Mouse (Mus musculus): ENCODE measurements around the gene Gucy2g. TPM values are rescaled to one million over a fixed set of nuclear protein-coding genes. Genes with fewer than 3 reads are reported as not detected.

The Gucy2g gene
- total and polyA plus RNA-seq, 3 experiments, result not detected

- TF ChIP-seq MEF2A (IDR thresholded peaks at IDR 0.05; ENCODE audit: borderline replicate concordance, low read depth, low read length), result no peak
- no peak for TF ChIP-seq MAFK (IDR thresholded peaks at IDR 0.05; ENCODE audit: insufficient replicate concordance, low read length)
- TF ChIP-seq USF2 (conservative IDR thresholded peaks at IDR 0.05; ENCODE audit: low read depth, low read length), result no peak
- TF ChIP-seq POLR2AphosphoS2 (IDR thresholded peaks at IDR 0.05; ENCODE audit: low read depth, low read length), result no peak
- no peak for TF ChIP-seq IRF4 (IDR thresholded peaks at IDR 0.05; ENCODE audit: low read depth, low read length)
- no peak for TF ChIP-seq JUND (conservative IDR thresholded peaks at IDR 0.05; ENCODE audit: low read depth, low read length)
- no peak for TF ChIP-seq CTCF (conservative IDR thresholded peaks at IDR 0.05 in 1 of 2, IDR thresholded peaks at IDR 0.05 in 1 of 2; ENCODE audit: low read depth in 2 of 2, low read length in 2 of 2)
- no peak for TF ChIP-seq NELFE (IDR thresholded peaks at IDR 0.05; ENCODE audit: low read depth, low read length)
- TF ChIP-seq CHD1 (IDR thresholded peaks at IDR 0.05; ENCODE audit: low read depth, low read length), result no peak
- TF ChIP-seq NRF1 (IDR thresholded peaks at IDR 0.05; ENCODE audit: low read depth, low read length), result no peak
- no peak for TF ChIP-seq E2F4 (IDR thresholded peaks at IDR 0.05; ENCODE audit: insufficient replicate concordance, low read depth, low read length)
- no peak for TF ChIP-seq RCOR1 (conservative IDR thresholded peaks at IDR 0.05; ENCODE audit: low read depth, low read length)
- TF ChIP-seq ETS1 (conservative IDR thresholded peaks at IDR 0.05; ENCODE audit: low read depth, low read length), result no peak
- no peak for TF ChIP-seq ZC3H11A (IDR thresholded peaks at IDR 0.05; ENCODE audit: low read depth, low read length)
- peaks cover 6% of the 10 kb centered on the region for H3K27me3 ChIP-seq (replicated peaks)
- no peaks in the 10 kb centered on the region for H3K79me2 ChIP-seq (replicated peaks; ENCODE audit: control insufficient read depth, extremely low read depth, insufficient read depth, poor library complexity, severe bottlenecking)
- in situ Hi-C loops (cut with MboI; ENCODE audit: low pct_ligation_motif_present, low pct_unique_long_range_greater_than_20kb, low sequenced_read_pairs) (no loop called here), dilution Hi-C loops (cut with MboI; ENCODE audit: extremely low pct_ligation_motif_present, extremely low pct_unique_long_range_greater_than_20kb, low sequenced_read_pairs) (no loop called here)
- no peaks in the 10 kb centered on the region for H3K36me3 ChIP-seq (replicated peaks in 1 of 2; ENCODE audit: control insufficient read depth in 1 of 2, insufficient read depth in 1 of 2, low read length in 1 of 2)
- no peak overlapping the region for H3K27ac ChIP-seq (ENCODE audit: insufficient read depth, low read depth)
- no peaks in the 10 kb centered on the region for H3K4me1 ChIP-seq (ENCODE audit: control insufficient read depth in 1 of 2, insufficient read depth in 2 of 2)
- H3K4me3 ChIP-seq (replicated peaks in 1 of 3; ENCODE audit: low read depth in 2 of 3, low read length in 2 of 3, poor library complexity in 1 of 3), result no peak overlapping the region
- no peak for DNase-seq (ENCODE audit: extremely low read depth)
- H3K9ac ChIP-seq (ENCODE audit: insufficient read depth, low read depth), result no peak overlapping the region
- H3K4me2 ChIP-seq (ENCODE audit: insufficient read depth, low read depth, poor library complexity, severe bottlenecking), result no peak overlapping the region
- no peaks in the 10 kb centered on the region for H3K9me3 ChIP-seq (replicated peaks; ENCODE audit: low read length)
Measured at GRCm38 (mm10) chr19:55207205-55207604, 33.8 kb downstream of the Gucy2g start.

DNA sequence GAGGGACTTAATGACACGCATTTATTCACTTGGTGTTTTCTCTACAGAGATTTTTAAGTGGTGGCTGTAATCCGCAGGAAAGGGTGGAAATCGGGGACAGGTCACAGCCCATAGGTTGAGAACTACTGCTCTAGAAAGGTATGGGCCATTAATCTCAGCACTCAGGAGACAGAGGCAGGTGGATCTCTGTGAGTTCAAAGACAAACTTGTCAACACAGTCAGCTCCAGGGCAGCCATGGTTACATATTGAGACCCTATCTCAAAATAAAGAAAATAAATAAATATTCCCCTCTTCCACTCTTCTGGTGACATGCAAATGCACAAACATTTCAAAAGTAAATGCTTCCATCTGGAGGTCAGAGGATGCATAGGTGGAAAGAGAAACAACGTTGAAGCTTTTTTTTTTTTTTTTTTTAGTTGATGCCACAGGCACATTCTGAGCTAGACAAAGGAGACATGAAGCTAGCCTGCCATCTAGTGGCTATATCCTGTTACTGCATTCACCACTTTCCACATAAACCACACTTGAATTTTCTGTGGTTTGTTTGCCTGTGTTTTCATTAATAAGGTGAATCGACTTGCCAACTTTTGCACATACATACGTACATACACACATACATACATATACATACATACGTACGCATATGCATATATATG, 34.4 kb downstream of the Gucy2g start:
- peak; percentile 69 for DNase-seq (ENCODE audit: extremely low read depth)
- H3K79me2 ChIP-seq (replicated peaks; ENCODE audit: control insufficient read depth, extremely low read depth, insufficient read depth, poor library complexity, severe bottlenecking), result no peaks in the 10 kb centered on the region
- H3K9me3 ChIP-seq (replicated peaks; ENCODE audit: low read length), result no peaks in the 10 kb centered on the region
- no peaks in the 10 kb centered on the region for H3K36me3 ChIP-seq (replicated peaks in 1 of 2; ENCODE audit: control insufficient read depth in 1 of 2, insufficient read depth in 1 of 2, low read length in 1 of 2)
- dilution Hi-C loops (cut with MboI; ENCODE audit: extremely low pct_ligation_motif_present, extremely low pct_unique_long_range_greater_than_20kb, low sequenced_read_pairs), result no loop called here
- TF ChIP-seq JUND (conservative IDR thresholded peaks at IDR 0.05; ENCODE audit: low read depth, low read length) (no peak), ZNF384 (IDR thresholded peaks at IDR 0.05; ENCODE audit: low read depth, low read length) (peak; percentile 99), MYC (IDR thresholded peaks at IDR 0.05; ENCODE audit: low read depth, low read length) (0 out of 2 replicates have a peak, but pooled peaks have one; percentile 20), RAD21 (IDR thresholded peaks at IDR 0.05; ENCODE audit: low read depth, low read length) (peak; percentile 86), SMC3 (IDR thresholded peaks at IDR 0.05; ENCODE audit: low read depth, low read length) (peak; percentile 64), CTCF (conservative IDR thresholded peaks at IDR 0.05 in 1 of 2, IDR thresholded peaks at IDR 0.05 in 1 of 2; ENCODE audit: low read depth in 2 of 2, low read length in 2 of 2) (peak; percentile 84 to 95)
- H3K4me3 ChIP-seq (replicated peaks in 1 of 3; ENCODE audit: low read depth in 2 of 3, low read length in 2 of 3, poor library complexity in 1 of 3), result no peak overlapping the region
- in situ Hi-C loops (cut with MboI; ENCODE audit: low pct_ligation_motif_present, low pct_unique_long_range_greater_than_20kb, low sequenced_read_pairs), result no loop called here
- H3K27ac ChIP-seq (ENCODE audit: insufficient read depth, low read depth), result no peak overlapping the region
- no peak overlapping the region for H3K4me2 ChIP-seq (ENCODE audit: insufficient read depth, low read depth, poor library complexity, severe bottlenecking)
- H3K4me1 ChIP-seq (ENCODE audit: control insufficient read depth in 1 of 2, insufficient read depth in 2 of 2), result no peaks in the 10 kb centered on the region
- H3K27me3 ChIP-seq (replicated peaks), result peaks cover 6% of the 10 kb centered on the region
- H3K9ac ChIP-seq (ENCODE audit: insufficient read depth, low read depth), result no peak overlapping the region

All from CH12.LX (cell line).